Mouse (Mus musculus) layer of hippocampus, adult 9-10 months (tissue): ENCODE measurements around the gene Adra1d.

Source experiments
- DNase-seq: peaks from one replicate; pipeline ENCODE4 v3.0.0; 2022; ENCODE audit warnings: low spot score

Gene Adra1d

GRCm38 (mm10) chr2:131496125-131496820 lies 65.8 kb downstream of the Adra1d start:
- DNase-seq: no peak
